Mouse (Mus musculus) adrenal gland, postnatal 36 days (tissue): ENCODE results near the gene Gm17387. TPM values are rescaled to one million over a fixed set of nuclear protein-coding genes. Genes with fewer than 3 reads are reported as not detected.

Experiments
- DNase-seq, 2 experiments: peaks; one replicate each; pipeline ENCODE4 v3.0.0; 2021; ENCODE audit warnings: mixed read lengths in 1 of 2
- total RNA-seq, 2 experiments: library from RNA; stranded (reverse); gene quantifications; 2 replicates each; pipeline ENCODE4 v1.2.3; 2021

Gene Gm17387
- total RNA-seq, 2 experiments from 2014 or later = not detected

- peak; percentile 71 to 82 for DNase-seq
Measured at GRCm38 (mm10) chr7:141047581-141048225, 18.8 kb downstream of the Gm17387 start.

- DNase-seq = peak; percentile 93
Measured at GRCm38 (mm10) chr7:141048226-141049218, 19.6 kb downstream of the Gm17387 start.

- DNase-seq = no peak
Measured at GRCm38 (mm10) chr7:141049326-141049725, 20.4 kb downstream of the Gm17387 start.

GRCm38 (mm10) chr7:141051060-141051685, 22.2 kb downstream of the Gm17387 start:
- DNase-seq = peak in 1 of 2 experiments; percentile 11

GRCm38 (mm10) chr7:141052016-141052415, 23.1 kb downstream of the Gm17387 start:
- DNase-seq = no peak

GRCm38 (mm10) chr7:141052421-141052820, 23.5 kb downstream of the Gm17387 start:
- no peak for DNase-seq

GRCm38 (mm10) chr7:141055785-141056184, 26.9 kb downstream of the Gm17387 start:
- DNase-seq = no peak

- DNase-seq = no peak
Measured at GRCm38 (mm10) chr7:141056976-141057375, 28.0 kb downstream of the Gm17387 start.

- DNase-seq = no peak
Measured at GRCm38 (mm10) chr7:141057541-141057940, 28.6 kb downstream of the Gm17387 start.

GRCm38 (mm10) chr7:141058601-141059341, 29.8 kb downstream of the Gm17387 start:
- DNase-seq = no peak

GRCm38 (mm10) chr7:141059929-141060328, 31.0 kb downstream of the Gm17387 start:
- no peak for DNase-seq

- DNase-seq = peak; percentile 74 to 84
Measured at GRCm38 (mm10) chr7:141060426-141061242, 31.7 kb downstream of the Gm17387 start, which contains the start of gene B4galnt4. B4galnt4 (plus strand) TSS chr7:141061104.

GRCm38 (mm10) chr7:141061269-141061692, 32.4 kb downstream of the Gm17387 start:
- DNase-seq = no peak

GRCm38 (mm10) chr7:141062525-141062924, 33.6 kb downstream of the Gm17387 start:
- DNase-seq = no peak

GRCm38 (mm10) chr7:141063353-141063752, 34.4 kb downstream of the Gm17387 start:
- no peak for DNase-seq

GRCm38 (mm10) chr7:141064175-141064574, 35.2 kb downstream of the Gm17387 start:
- no peak for DNase-seq

GRCm38 (mm10) chr7:141064576-141064975, 35.6 kb downstream of the Gm17387 start:
- DNase-seq = no peak

GRCm38 (mm10) chr7:141068351-141068750, 39.4 kb downstream of the Gm17387 start:
- DNase-seq = no peak

- peak; percentile 67 to 87 for DNase-seq
Measured at GRCm38 (mm10) chr7:141070058-141070862, 41.3 kb downstream of the Gm17387 start.
